Mouse (Mus musculus) A20 (cell line): ENCODE measurements at regions not wholly inside any gene's neighbourhood (a gene's known extent, or its start where the extent isn't known, plus 50 kb on each side); places are given as distances from the start of the nearest gene placed in this dataset.

Source experiments
- DNase-seq: peaks from one replicate; pipeline ENCODE4 v3.0.0-alpha.2; 2011; ENCODE audit warnings: low read depth, low spot score

DNA sequence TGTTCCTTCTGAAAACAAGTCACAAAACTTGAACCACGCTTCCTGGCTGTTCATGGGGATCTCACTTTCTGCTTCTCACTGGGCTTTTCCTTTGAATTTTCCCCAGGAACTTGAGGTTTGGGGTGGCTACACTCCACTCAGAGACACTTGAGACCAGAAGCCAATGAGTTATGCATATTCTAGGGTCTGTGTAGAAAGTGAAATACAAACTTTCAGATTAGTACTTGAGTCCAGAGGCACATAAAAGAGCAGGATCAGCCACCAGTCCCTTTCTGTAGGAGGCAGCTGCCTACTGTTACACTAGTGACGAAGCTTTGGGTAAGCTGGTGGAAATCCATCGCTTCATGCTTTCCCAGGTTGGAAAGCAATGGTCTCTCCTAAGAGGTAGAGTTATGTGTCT is 60.4 kb upstream of the Serpine2 start:
- DNase-seq: no peak

- DNase-seq: no peak
Observed at GRCm38 (mm10) chr1:79917426-79918150, 56.6 kb upstream of the Serpine2 start.
